Mouse (Mus musculus) embryonic facial prominence, embryonic 11.5 days (tissue): ENCODE results near the gene Lix1l. TPM values are rescaled to one million over a fixed set of nuclear protein-coding genes. Genes with fewer than 3 reads are reported as not detected.

ENCODE experiments used
- ATAC-seq: fragments of 200-750 bp; cut with Nextera tagmentation; replicated peaks from 2 replicates; pipeline ENCODE4 v1.8.0; 2017; ENCODE audit warnings: low read depth; ENCODE audit not compliant: insufficient number of reproducible peaks, low FRiP score, low TSS enrichment
- DNase-seq: peaks from one replicate; pipeline ENCODE4 v3.0.0-alpha.2; 2015; ENCODE audit warnings: low spot score
- H3K27ac ChIP-seq: fragments of 300-500 bp; sonication (generic); replicated peaks from 2 replicates; pipeline ENCODE4 v1.5.1; 2014; ENCODE audit warnings: mild to moderate bottlenecking, low read depth, low read length, control low read depth
- H3K27me3 ChIP-seq: fragments of 300-500 bp; sonication (generic); 2 replicates; pipeline ENCODE4 v1.6.1; 2014; ENCODE audit warnings: mild to moderate bottlenecking, low read length, moderate library complexity, mixed read lengths; ENCODE audit not compliant: control insufficient read depth, insufficient read depth
- H3K36me3 ChIP-seq: fragments of 300-500 bp; sonication (generic); replicated peaks from 2 replicates; pipeline ENCODE4 v1.6.1; 2014; ENCODE audit warnings: low read depth, mild to moderate bottlenecking, low read length, moderate library complexity, mixed read lengths; ENCODE audit not compliant: control insufficient read depth, insufficient read depth
- H3K4me1 ChIP-seq: fragments of 300-500 bp; sonication (generic); 2 replicates; pipeline ENCODE4 v1.6.1; 2014; ENCODE audit warnings: low read length, mixed read lengths; ENCODE audit not compliant: control insufficient read depth, insufficient read depth
- H3K4me2 ChIP-seq: fragments of 300-500 bp; sonication (generic); 2 replicates; pipeline ENCODE4 v1.6.1; 2014; ENCODE audit warnings: low read depth, mild to moderate bottlenecking, control low read depth, low read length, moderate library complexity
- H3K4me3 ChIP-seq: fragments of 300-500 bp; sonication (generic); 2 replicates; pipeline ENCODE4 v1.5.1; 2014; ENCODE audit warnings: low read depth, low read length, control low read depth
- H3K9ac ChIP-seq: fragments of 300-500 bp; sonication (generic); replicated peaks from 2 replicates; pipeline ENCODE4 v1.6.1; 2014; ENCODE audit warnings: mild to moderate bottlenecking, control low read depth, low read length
- H3K9me3 ChIP-seq: fragments of 300-500 bp; sonication (generic); replicated peaks from 2 replicates; pipeline ENCODE4 v1.6.1; 2016; ENCODE audit warnings: mild to moderate bottlenecking, low read length, inconsistent platforms, mixed read lengths; ENCODE audit not compliant: control insufficient read depth
- WGBS: fragments of 180-500 bp; shearing (Covaris S2); extraction: QIAGEN DNeasy Blood & Tissue Kit; methylation state at CpG from one replicate; pipeline ENCODE4 v1.1.7; 2014; 5-methylcytosine and 5-hydroxymethylcytosine counted together
- polyA plus RNA-seq: library from polyadenylated mRNA; unstranded; fragments of >200 nt; fragmentation: Nextera tagmentation; extraction: Ambion mirVana; gene quantifications from 2 replicates; pipeline ENCODE4 v1.2.1, GENCODE M21; 2014

The Lix1l gene
- polyA plus RNA-seq, 1 experiment from 2014 or later = 7.0 TPM

- Histone ChIP-seq H3K27me3 (no peaks in the 10 kb centered on the region), H3K27ac (no peak overlapping the region), H3K4me2 (no peak overlapping the region), H3K4me1 (no peaks in the 10 kb centered on the region), H3K36me3 (no peaks in the 10 kb centered on the region), H3K9me3 (no peaks in the 10 kb centered on the region), H3K4me3 (no peak overlapping the region), H3K9ac (no peak overlapping the region)
- no peak for DNase-seq
- no peak for ATAC-seq
- 93% methylated on average over 5 of the region's 5 CpGs for WGBS
Observed at GRCm38 (mm10) chr3:96671519-96671918, 70.6 kb downstream of the Lix1l start.

DNA sequence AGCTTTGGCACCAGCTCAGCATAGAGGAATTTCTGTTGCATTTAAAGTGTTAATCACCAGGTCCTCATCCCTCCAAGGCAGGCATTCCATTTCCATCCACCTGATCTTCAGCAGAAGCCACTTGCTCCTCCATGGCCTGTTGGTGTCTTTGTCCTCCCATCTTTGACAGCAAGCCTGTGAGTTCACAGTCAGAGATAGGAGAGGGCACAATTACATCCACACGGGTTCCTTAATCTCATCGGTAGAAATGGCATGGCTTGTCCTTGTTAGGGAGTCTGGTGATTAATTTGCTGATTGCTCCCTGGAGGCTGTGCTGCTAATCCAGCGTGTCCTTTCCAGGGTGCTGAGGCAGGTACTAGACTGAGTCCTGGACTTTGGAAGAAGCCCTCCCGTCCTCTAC, 72.6 kb downstream of the Lix1l start:
- DNase-seq (no peak), ATAC-seq (no peak)
- Histone ChIP-seq H3K9ac (no peak overlapping the region), H3K4me2 (no peak overlapping the region), H3K9me3 (no peaks in the 10 kb centered on the region), H3K4me3 (no peak overlapping the region), H3K36me3 (no peaks in the 10 kb centered on the region), H3K27me3 (no peaks in the 10 kb centered on the region), H3K27ac (no peak overlapping the region), H3K4me1 (no peaks in the 10 kb centered on the region)
- WGBS = 63% methylated on average over 4 of the region's 4 CpGs

DNA sequence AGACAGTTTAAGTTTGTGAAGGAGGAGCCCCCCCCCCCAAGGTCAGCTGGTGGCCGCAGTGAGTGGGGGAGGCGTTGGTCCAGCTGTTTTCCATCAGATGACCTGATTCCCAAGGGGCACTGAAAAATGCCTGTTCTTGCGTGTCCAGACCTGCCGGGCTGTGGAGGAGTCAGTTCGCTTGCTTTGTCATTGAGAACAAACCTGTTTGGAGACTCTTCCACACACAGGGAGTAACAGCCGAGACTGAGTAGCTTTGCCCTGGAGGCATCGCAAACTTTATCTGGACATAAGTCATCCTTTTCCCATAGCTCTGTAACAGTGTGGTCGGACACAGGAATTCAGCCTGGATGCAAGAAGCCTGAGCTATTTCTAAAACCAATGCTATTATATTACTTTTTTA, 73.5 kb downstream of the Lix1l start:
- H3K27me3 ChIP-seq = no peaks in the 10 kb centered on the region
- no peaks in the 10 kb centered on the region for H3K4me1 ChIP-seq
- no peak overlapping the region for H3K4me2 ChIP-seq
- H3K9ac ChIP-seq = no peak overlapping the region
- H3K4me3 ChIP-seq = no peak overlapping the region
- H3K36me3 ChIP-seq = no peaks in the 10 kb centered on the region
- ATAC-seq (no peak), DNase-seq (peak; percentile 58)
- H3K27ac ChIP-seq = peak overlapping the region; percentile 38; the same call in 1 of the 2 replicates
- no peaks in the 10 kb centered on the region for H3K9me3 ChIP-seq
- 23% methylated on average over 8 of the region's 8 CpGs for WGBS

- Histone ChIP-seq H3K9me3 (no peaks in the 10 kb centered on the region), H3K36me3 (no peaks in the 10 kb centered on the region), H3K27ac (no peak overlapping the region), H3K9ac (no peak overlapping the region), H3K4me3 (no peak overlapping the region), H3K27me3 (no peaks in the 10 kb centered on the region; the same call in 1 of the 2 replicates), H3K4me2 (no peak overlapping the region), H3K4me1 (no peaks in the 10 kb centered on the region)
- ATAC-seq = no peak
- DNase-seq = no peak
- 88% methylated on average over 3 of the region's 3 CpGs for whole genome bisulfite sequencing
Observed at GRCm38 (mm10) chr3:96675171-96675570, 74.2 kb downstream of the Lix1l start.

DNA sequence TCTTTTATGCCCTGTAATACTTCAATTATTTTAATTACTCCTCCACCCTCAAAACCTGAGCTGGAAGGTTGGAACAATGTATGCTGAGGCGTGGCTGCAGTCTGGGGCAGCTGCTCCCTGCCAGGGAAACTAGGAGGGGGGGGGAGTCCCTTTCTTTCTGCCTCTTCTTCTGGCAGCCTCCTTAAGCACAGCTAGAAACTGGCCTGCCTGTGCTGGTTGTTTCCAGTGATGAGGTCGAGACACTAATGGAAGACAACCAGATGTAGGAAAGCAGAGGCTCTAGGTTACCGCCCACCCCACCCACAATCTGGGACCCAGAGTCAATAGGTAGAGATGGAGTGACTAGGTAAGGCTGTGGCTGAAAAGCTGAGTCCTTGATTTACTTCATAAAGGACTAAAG, 74.7 kb downstream of the Lix1l start:
- no peak for DNase-seq
- H3K27ac ChIP-seq = no peak overlapping the region
- H3K4me3 ChIP-seq = no peak overlapping the region
- no peaks in the 10 kb centered on the region for H3K36me3 ChIP-seq
- H3K4me1 ChIP-seq = no peaks in the 10 kb centered on the region
- no peak overlapping the region for H3K4me2 ChIP-seq
- H3K27me3 ChIP-seq = no peaks in the 10 kb centered on the region; the same call in 1 of the 2 replicates
- H3K9ac ChIP-seq = no peak overlapping the region
- no peaks in the 10 kb centered on the region for H3K9me3 ChIP-seq
- WGBS = 40% methylated on average over 3 of the region's 3 CpGs
- no peak for ATAC-seq

Other genes starting within 250 kb of the Lix1l start
- gene BC107364, start 148.8 kb upstream of the Lix1l start, polyA plus RNA-seq = not detected in 2 replicates
- gene Hfe2, start 76.0 kb upstream of the Lix1l start, polyA plus RNA-seq = 1.2 and 1.5 TPM in 2 replicates
- 62.3 and 63.6 TPM in 2 replicates for gene Txnip, start 43.2 kb upstream of the Lix1l start, polyA plus RNA-seq
- not detected in 2 replicates for gene Gm16253, start 24.2 kb upstream of the Lix1l start, polyA plus RNA-seq
- gene Polr3gl, start 7.0 kb upstream of the Lix1l start, polyA plus RNA-seq = 13.2 and 14.2 TPM in 2 replicates
- 0.90 and 1.1 TPM in 2 replicates for gene Ankrd34a, start 4.5 kb upstream of the Lix1l start, polyA plus RNA-seq
- 195 and 196 TPM in 2 replicates for gene Rbm8a, start 28.8 kb downstream of the Lix1l start, polyA plus RNA-seq
- gene Pex11b, start 34.2 kb downstream of the Lix1l start, polyA plus RNA-seq = 54.7 and 62.3 TPM in 2 replicates
- not detected in 2 replicates for gene Gm42957, start 34.3 kb downstream of the Lix1l start, polyA plus RNA-seq
- 0.59 and 0.77 TPM in 2 replicates for gene Itga10, start 44.4 kb downstream of the Lix1l start, polyA plus RNA-seq
- 0.14 and 0.45 TPM in 2 replicates for gene Ankrd35, start 69.0 kb downstream of the Lix1l start, polyA plus RNA-seq
- 33.8 and 35.5 TPM in 2 replicates for gene Pias3, start 95.2 kb downstream of the Lix1l start, polyA plus RNA-seq
- 12.0 and 13.5 TPM in 2 replicates for gene Nudt17, start 107.4 kb downstream of the Lix1l start, polyA plus RNA-seq
- 35.9 and 37.3 TPM in 2 replicates for gene Polr3c, start 126.5 kb downstream of the Lix1l start, polyA plus RNA-seq
- gene Rnf115, start 126.5 kb downstream of the Lix1l start, polyA plus RNA-seq = 82.3 and 85.1 TPM in 2 replicates
- gene Pdzk1, start 228.1 kb downstream of the Lix1l start, polyA plus RNA-seq = not detected in 2 replicates
- gene Cd160, start 228.2 kb downstream of the Lix1l start, polyA plus RNA-seq = 0.22 TPM in 1 of 2 replicates, not detected in the other